Mouse (Mus musculus) ES-CJ7 (cell line): ENCODE data around the gene Vmn1r202.
"Not testable (repeated sequence)": the region's sequence is repeated elsewhere in the genome, so short reads cannot be mapped to it uniquely, and the experiment has no call there.

Experiments used
- DNase-seq: peaks from one replicate; pipeline ENCODE4 v3.0.0; 2011; ENCODE audit warnings: low read depth, low spot score

The Vmn1r202 gene

DNA sequence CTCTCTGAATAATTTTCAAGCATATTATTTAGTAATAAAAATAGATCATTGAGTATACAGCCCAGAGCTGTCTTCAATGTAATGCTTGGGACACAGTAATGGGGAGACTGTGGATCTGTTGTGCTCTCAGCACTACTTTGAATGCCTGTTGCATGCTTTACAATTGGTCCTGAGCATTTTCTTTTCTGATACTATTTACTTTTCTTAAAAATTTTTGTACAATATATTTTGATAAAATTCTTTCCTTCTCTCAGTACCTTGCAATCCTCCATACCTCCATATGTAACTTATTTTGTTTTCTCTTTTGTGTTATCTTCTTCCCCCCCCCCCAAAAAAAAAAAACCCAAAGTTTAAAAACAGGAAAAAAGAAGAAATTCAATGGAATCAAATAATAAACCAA lies at the start of gene Vmn1r202:
Gene Vmn1r202, minus strand, starts transcription at position 101 of the 400 bp plus-strand sequence.
- no peak for DNase-seq

DNA sequence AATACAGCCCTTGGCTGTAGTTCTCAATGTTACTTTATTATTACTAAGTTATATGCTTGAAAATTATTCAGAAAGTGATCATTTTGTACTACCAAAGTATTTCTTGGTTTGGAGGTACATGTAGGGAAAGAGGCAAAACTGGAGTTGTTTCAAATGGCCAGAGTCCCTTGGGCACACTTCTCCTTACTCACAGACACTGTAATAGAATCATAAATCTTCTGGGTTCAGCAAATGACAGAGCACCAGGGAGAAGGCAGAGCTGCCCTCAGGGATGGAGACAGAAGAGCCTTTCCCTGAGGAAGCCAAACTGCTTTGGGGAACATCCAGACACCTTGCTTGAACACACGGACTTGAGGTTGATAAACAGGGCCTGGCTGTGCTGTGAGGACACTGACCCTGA lies 47.7 kb upstream of the Vmn1r202 start, which contains the start of gene Vmn1r204:
Gene Vmn1r204, plus strand, starts transcription at position 301 of the 400 bp plus-strand sequence.
- DNase-seq = not testable (repeated sequence)

DNA sequence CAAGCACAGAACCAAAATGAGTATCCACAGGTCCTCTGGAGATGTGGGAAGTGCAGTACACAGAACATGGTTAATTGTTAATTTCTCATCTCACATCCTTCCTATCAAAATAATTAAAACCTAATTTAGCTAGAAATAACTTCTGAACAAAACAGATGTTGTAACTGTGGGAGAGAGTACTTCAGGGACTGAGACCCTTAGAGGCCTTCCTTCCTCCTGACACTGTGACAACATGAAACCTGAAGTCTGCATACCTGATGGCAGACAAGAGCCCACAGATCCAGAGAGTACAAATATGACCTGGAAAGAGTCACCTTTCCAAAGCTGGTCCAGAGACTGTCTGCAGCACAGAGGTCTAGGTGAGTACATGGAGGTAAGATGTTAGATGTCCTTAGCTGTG lies 12.6 kb upstream of the Vmn1r202 start, which contains the start of gene Vmn1r203:
Gene Vmn1r203, plus strand, starts transcription at position 301 of the 400 bp plus-strand sequence.
- no peak for DNase-seq

DNA sequence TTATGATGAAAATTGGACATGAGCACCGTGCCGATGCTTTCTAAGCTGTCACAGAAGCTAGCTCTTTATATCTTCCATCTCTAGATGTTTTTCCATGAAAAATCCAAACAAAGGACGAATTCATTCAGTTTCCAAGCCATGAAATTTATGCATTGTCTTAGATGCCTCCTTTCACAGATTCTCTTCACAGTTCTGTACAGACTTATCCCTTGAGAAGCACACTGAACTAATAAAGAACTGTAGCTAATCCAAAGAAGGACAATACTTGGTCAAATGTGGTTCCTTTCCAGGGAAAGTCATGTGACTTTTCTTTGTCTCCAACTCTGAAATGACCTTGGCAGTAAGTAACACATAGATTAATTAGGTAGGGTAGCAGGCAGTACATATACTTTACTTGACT lies 2.8 kb downstream of the Vmn1r202 start:
- DNase-seq = no peak

DNA sequence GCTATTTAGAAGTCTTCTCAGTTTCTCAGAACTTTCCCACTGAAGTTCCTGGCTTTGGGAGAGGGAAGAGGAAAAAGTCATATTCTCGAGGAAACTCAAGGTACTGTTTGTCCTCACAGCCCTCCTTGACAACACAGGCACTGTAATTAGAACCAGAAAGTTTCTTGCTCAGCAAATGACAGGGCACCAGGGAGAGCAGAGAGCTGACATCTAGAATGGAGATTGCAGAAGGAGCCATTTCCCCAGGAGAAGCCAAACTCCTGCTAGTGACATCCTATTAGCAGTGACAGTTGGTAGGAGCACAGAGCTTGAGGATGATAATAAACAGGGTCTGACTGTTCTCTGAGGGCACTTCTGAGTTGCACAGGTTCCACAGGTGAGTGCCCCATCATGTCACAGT lies 33.6 kb downstream of the Vmn1r202 start, which contains the start of gene Vmn1r201:
Gene Vmn1r201, plus strand, starts transcription at position 301 of the 400 bp plus-strand sequence.
- no peak for DNase-seq

DNA sequence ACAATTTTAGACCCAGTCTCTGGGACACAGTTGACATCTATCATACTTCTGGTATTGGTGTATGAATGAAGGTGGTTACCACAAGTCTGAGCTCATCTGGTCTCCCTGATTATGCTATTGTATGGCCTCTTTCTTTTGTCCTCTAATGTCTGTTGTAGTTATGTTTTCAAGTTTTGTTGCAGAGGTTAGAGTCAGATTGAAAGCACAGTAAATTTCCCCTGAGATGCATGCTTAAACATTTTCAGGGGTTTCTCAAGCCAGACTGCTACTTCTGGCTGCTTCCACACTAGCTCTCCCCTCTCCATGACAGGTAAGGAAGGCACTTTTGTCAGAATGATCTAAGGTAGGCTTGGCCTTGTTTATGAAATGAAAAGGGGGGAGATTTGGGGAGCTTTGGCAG lies 50.0 kb downstream of the Vmn1r202 start:
- no peak for DNase-seq
